Mouse (Mus musculus): ENCODE results near the gene Slc10a7. TPM values are rescaled to one million over a fixed set of nuclear protein-coding genes. Genes with fewer than 3 reads are reported as not detected.

The Slc10a7 gene
- polyA plus RNA-seq, 1 experiment from 2014 or later: 15.5 TPM

DNA sequence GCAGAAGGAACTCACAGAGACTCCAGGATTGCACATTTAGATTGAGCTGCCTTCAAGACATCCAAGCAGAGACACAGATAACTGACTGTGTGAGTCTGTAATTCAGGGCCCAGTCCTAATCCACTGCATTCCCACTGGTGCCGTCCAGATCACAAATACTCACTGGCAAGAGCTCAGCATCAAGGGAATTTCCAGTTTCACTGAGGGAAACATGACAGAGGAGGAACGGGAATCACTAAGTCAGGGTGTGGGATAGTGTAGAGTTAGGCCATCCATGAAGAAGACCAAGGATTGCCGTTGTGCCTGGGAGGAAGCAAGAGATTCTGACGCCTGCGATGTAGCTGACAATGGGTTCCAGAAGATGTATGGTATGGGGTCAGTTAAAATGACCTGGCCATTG lies 159.1 kb downstream of the Slc10a7 start:
- Histone ChIP-seq H3K4me1 (ENCODE audit: control insufficient read depth, insufficient read depth, low read length) (no peaks in the 10 kb centered on the region), H3K9ac (ENCODE audit: low read depth, low read length) (no peak overlapping the region), H3K27me3 (replicated peaks; ENCODE audit: control insufficient read depth, insufficient read depth, low read length) (no peaks in the 10 kb centered on the region), H3K4me2 (ENCODE audit: low read depth, low read length) (no peak overlapping the region), H3K27ac (ENCODE audit: low read length) (no peak overlapping the region), H3K9me3 (ENCODE audit: control insufficient read depth, low read length) (no peaks in the 10 kb centered on the region), H3K4me3 (ENCODE audit: low read length) (no peak overlapping the region), H3K36me3 (ENCODE audit: control insufficient read depth, insufficient read depth, low read length) (no peaks in the 10 kb centered on the region)
- no peak for ATAC-seq
- 86% methylated on average over 5 of the region's 5 CpGs for WGBS

DNA sequence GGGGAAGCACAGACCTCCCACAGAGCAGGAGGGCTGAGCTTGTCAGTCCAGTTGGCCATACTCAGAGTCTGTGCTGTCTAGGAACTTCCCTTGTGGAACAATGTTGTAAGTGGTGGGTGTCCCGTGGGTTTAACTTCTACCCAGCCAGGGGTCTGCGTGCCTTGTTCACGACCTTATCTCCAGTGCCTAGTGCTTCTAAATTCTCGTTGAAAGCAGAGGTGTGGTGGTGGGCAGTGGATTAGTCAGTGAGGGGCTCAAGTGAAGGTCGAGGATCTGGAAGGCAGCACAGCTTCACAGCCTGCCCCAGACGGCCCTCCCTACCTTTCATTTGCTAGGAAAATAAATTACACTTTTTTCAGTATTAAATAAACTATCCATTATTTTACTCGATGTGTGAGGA lies 161.1 kb downstream of the Slc10a7 start:
- Histone ChIP-seq H3K4me1 (ENCODE audit: control insufficient read depth, insufficient read depth, low read length) (no peaks in the 10 kb centered on the region), H3K27me3 (replicated peaks; ENCODE audit: control insufficient read depth, insufficient read depth, low read length) (no peaks in the 10 kb centered on the region), H3K27ac (ENCODE audit: low read length) (no peak overlapping the region), H3K4me3 (ENCODE audit: low read length) (no peak overlapping the region), H3K36me3 (ENCODE audit: control insufficient read depth, insufficient read depth, low read length) (no peaks in the 10 kb centered on the region), H3K9me3 (ENCODE audit: control insufficient read depth, low read length) (no peaks in the 10 kb centered on the region), H3K9ac (ENCODE audit: low read depth, low read length) (no peak overlapping the region), H3K4me2 (ENCODE audit: low read depth, low read length) (no peak overlapping the region)
- WGBS: 88% methylated on average over 7 of the region's 7 CpGs
- ATAC-seq: no peak

DNA sequence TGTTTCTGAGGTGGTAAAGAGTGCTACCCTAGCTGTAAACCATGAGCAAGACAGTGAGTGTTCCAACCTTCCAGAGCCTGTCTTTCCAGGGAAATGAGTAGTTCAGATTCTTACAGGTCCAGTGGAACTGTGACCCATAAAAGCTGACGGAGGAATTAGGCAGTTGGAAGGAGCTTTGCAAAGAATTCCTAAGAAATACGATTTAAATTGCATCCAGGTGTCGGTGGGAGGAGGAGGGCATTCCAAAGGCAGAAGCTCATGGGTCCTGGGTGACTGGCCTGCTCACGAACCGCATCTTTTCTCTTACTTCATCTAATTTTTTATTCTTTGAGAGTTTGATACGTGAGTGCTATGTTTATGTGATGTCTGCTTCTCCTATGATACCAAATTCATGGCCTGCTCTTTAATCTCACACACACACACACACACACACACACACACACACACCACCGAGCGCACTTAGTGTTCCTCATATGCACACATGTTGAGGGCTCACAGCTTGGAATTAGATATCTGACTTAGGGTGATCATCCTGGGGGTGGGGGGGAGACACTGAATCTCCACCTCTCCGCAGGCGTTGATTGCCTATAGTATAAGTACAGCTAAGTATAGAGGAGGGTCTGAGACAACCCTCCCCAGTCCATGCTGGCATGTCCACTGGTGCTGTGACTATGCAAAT lies 169.5 kb downstream of the Slc10a7 start:
- Histone ChIP-seq H3K9ac (ENCODE audit: low read depth, low read length) (no peak overlapping the region), H3K4me3 (ENCODE audit: low read length) (no peak overlapping the region), H3K36me3 (ENCODE audit: control insufficient read depth, insufficient read depth, low read length) (no peaks in the 10 kb centered on the region), H3K9me3 (ENCODE audit: control insufficient read depth, low read length) (no peaks in the 10 kb centered on the region), H3K27ac (ENCODE audit: low read length) (no peak overlapping the region), H3K27me3 (replicated peaks; ENCODE audit: control insufficient read depth, insufficient read depth, low read length) (no peaks in the 10 kb centered on the region), H3K4me2 (ENCODE audit: low read depth, low read length) (no peak overlapping the region), H3K4me1 (ENCODE audit: control insufficient read depth, insufficient read depth, low read length) (no peaks in the 10 kb centered on the region)
- no peak for ATAC-seq
- 73% methylated on average over 10 of the region's 10 CpGs for WGBS

DNA sequence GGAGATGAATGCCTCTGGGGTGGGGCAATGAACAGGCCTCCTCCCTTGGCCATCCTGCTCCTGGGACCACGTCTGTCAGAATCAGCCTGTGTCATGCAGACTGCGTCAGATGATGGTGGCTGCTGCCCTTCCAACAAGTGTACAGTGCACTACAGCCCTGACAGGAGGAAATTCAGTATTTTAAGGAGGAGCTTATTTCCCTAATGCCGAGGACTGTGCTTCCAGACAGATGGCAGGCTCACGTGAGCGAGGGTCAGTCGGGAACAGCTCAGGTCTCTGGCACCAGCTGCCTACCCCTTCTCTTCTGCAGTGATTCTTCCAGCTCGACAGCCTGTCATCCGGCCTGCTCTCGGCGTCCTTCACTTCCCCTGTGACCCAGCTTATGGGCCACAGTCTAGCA lies 181.6 kb downstream of the Slc10a7 start:
- Histone ChIP-seq H3K4me3 (ENCODE audit: low read length) (no peak overlapping the region), H3K27me3 (replicated peaks; ENCODE audit: control insufficient read depth, insufficient read depth, low read length) (no peaks in the 10 kb centered on the region), H3K27ac (ENCODE audit: low read length) (no peak overlapping the region), H3K36me3 (ENCODE audit: control insufficient read depth, insufficient read depth, low read length) (no peaks in the 10 kb centered on the region), H3K4me2 (ENCODE audit: low read depth, low read length) (no peak overlapping the region), H3K9ac (ENCODE audit: low read depth, low read length) (no peak overlapping the region), H3K4me1 (ENCODE audit: control insufficient read depth, insufficient read depth, low read length) (no peaks in the 10 kb centered on the region), H3K9me3 (ENCODE audit: control insufficient read depth, low read length) (no peaks in the 10 kb centered on the region)
- 72% methylated on average over 10 of the region's 10 CpGs for WGBS
- ATAC-seq: no peak

DNA sequence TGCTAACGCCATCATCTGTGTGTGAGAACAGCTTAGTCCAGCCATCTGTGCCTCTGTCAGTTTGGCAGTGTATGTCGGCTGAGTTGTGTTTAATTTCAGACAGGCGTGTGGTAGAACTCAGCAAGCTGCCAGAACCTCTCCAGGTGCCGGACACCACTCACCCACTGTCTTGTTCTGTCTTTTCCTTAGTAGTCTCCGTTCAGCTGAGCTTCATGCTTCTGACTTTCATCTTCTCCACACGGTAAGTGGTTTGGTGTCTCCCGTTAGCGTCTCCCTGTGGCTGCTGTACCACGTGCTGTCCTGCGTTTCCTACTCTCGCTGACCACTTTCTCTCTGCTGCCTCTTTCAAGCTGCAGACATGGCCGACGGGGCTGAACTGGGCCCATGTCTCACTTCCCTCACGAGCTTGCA lies 189.2 kb downstream of the Slc10a7 start:
- H3K27ac ChIP-seq (ENCODE audit: low read length): no peak overlapping the region
- no peak for ATAC-seq
- H3K4me2 ChIP-seq (ENCODE audit: low read depth, low read length): no peak overlapping the region
- peaks cover 5% of the 10 kb centered on the region; the same call in 1 of the 2 replicates for H3K36me3 ChIP-seq (ENCODE audit: control insufficient read depth, insufficient read depth, low read length)
- H3K4me1 ChIP-seq (ENCODE audit: control insufficient read depth, insufficient read depth, low read length): no peaks in the 10 kb centered on the region
- no peak overlapping the region for H3K4me3 ChIP-seq (ENCODE audit: low read length)
- WGBS: 93% methylated on average over 14 of the region's 14 CpGs
- no peaks in the 10 kb centered on the region for H3K27me3 ChIP-seq (replicated peaks; ENCODE audit: control insufficient read depth, insufficient read depth, low read length)
- H3K9me3 ChIP-seq (ENCODE audit: control insufficient read depth, low read length): no peaks in the 10 kb centered on the region
- no peak overlapping the region for H3K9ac ChIP-seq (ENCODE audit: low read depth, low read length)

DNA sequence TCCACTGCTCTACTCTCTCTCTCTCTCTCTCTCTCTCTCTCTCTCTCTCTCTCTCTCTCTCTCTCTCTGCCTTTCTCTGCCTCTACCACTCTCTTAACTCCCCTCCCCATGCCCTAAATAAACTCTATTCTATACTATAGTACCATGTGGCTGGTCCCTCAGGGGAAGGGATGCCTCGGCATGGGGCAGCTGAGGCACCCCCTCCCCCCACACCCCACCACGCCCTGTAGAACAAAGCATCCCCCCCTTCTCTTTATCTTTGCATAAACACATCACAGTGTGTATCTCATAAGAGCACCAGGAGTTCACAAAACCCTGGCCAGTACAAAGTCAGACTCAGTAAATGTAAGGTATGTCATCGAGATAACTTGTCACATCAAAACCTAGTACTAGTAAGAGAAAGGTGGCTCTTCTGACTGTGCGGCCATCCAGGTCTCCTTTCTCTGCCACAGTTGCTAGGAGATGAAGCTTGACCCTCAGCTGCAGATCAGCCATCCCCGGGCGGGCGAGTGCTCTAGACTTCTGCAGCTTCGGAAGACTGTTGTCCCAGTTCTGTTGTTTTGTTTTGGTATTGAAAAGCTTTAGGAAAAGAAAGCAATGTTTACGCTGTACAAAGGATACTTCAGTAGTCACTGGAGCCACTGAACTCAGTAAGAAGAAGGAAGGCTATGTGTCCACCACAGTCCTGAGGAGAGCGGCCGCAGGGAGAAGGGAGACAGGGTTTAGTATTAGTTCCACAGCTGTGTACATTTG lies 194.1 kb downstream of the Slc10a7 start:
- 63% methylated on average over 11 of the region's 11 CpGs for WGBS
- Histone ChIP-seq H3K4me2 (ENCODE audit: low read depth, low read length) (no peak overlapping the region), H3K4me1 (ENCODE audit: control insufficient read depth, insufficient read depth, low read length) (no peaks in the 10 kb centered on the region), H3K4me3 (ENCODE audit: low read length) (no peak overlapping the region), H3K27ac (ENCODE audit: low read length) (no peak overlapping the region), H3K27me3 (replicated peaks; ENCODE audit: control insufficient read depth, insufficient read depth, low read length) (no peaks in the 10 kb centered on the region), H3K36me3 (ENCODE audit: control insufficient read depth, insufficient read depth, low read length) (peaks cover 5% of the 10 kb centered on the region; the same call in 1 of the 2 replicates), H3K9ac (ENCODE audit: low read depth, low read length) (no peak overlapping the region), H3K9me3 (ENCODE audit: control insufficient read depth, low read length) (no peaks in the 10 kb centered on the region)
- no peak for ATAC-seq

DNA sequence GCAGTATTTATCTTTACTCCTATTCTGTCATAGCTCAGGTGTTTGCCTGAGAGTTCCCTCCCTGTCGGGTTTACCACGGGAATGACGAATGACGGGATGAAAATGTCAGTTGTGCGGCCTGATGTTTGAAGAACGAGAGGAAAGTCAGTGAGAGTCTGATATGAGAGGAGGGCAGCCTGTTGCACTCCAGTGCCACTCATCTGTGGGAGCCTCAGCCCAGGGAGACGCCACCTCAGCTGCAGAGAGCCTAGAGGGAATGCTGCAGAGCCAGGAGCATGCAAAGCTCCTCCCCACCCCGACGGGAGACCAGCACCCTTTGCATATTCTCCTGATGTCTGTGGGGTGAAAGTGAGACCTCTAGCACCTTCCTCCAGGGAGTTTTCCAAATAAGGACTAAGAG lies 196.8 kb downstream of the Slc10a7 start:
- no peak for ATAC-seq
- H3K9ac ChIP-seq (ENCODE audit: low read depth, low read length): no peak overlapping the region
- H3K36me3 ChIP-seq (ENCODE audit: control insufficient read depth, insufficient read depth, low read length): peaks cover 3% of the 10 kb centered on the region; the same call in 1 of the 2 replicates
- 40% methylated on average over 9 of the region's 9 CpGs for WGBS
- H3K9me3 ChIP-seq (ENCODE audit: control insufficient read depth, low read length): no peaks in the 10 kb centered on the region
- H3K27me3 ChIP-seq (replicated peaks; ENCODE audit: control insufficient read depth, insufficient read depth, low read length): no peaks in the 10 kb centered on the region
- H3K4me2 ChIP-seq (ENCODE audit: low read depth, low read length): no peak overlapping the region
- no peaks in the 10 kb centered on the region for H3K4me1 ChIP-seq (ENCODE audit: control insufficient read depth, insufficient read depth, low read length)
- no peak overlapping the region for H3K27ac ChIP-seq (ENCODE audit: low read length)
- H3K4me3 ChIP-seq (ENCODE audit: low read length): no peak overlapping the region

DNA sequence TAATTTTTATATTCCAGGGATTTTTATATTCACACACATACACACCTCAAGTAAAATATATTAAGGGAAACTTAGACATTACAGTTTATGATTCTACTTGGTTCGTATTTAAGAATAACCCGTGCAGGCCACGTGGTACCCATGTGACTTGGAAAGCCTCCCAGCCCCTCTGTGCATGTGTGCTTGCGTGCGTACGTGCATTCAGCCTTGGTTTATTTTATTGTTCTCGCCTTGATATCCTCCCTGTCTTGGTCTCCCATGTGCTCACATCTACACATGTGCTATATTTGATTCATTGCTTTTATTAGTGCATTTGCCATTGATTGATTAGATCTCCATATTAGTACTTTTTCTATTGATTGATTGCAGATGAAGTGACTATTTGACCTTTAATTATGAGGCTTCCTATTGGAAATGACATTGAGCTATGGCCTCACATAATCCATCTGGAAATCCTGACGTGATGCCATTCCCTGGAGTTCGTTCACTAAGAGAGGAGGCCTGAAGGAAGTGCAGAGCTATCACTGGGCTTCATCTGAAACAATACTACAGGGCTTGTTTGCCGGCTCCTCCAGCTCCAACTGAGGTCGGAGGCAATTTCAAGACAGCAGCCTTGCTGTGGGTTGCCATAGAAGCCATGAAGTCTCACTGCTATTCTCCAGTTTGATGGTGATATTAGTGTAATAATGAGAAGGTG lies 200.9 kb downstream of the Slc10a7 start:
- 77% methylated on average over 11 of the region's 11 CpGs for WGBS
- H3K4me3 ChIP-seq (ENCODE audit: low read length): no peak overlapping the region

DNA sequence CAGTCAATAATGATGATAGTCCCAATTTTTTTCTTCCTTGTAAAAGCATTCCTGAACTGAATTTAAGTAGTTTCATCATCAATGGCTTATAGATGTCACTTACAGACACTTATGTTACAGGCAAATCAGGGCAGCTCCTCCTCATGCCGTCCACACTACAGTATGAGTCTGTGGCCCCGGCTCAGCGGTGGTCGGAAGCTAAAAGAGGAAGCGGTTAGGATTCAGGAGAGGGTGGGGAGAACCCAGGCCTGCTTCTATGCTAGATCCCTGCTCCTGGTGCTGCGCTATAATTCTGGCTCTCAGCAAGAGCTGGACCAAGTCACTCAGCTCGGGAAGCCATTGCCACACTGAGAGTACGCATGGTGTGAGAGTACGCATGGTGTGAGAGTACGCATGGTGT lies 201.8 kb downstream of the Slc10a7 start:
- WGBS: 90% methylated on average over 10 of the region's 10 CpGs
- H3K4me3 ChIP-seq (ENCODE audit: low read length): no peak overlapping the region
- no peaks in the 10 kb centered on the region for H3K9me3 ChIP-seq (ENCODE audit: control insufficient read depth, low read length)
- no peak overlapping the region for H3K4me2 ChIP-seq (ENCODE audit: low read depth, low read length)
- H3K27me3 ChIP-seq (replicated peaks; ENCODE audit: control insufficient read depth, insufficient read depth, low read length): no peaks in the 10 kb centered on the region
- H3K4me1 ChIP-seq (ENCODE audit: control insufficient read depth, insufficient read depth, low read length): no peaks in the 10 kb centered on the region
- H3K27ac ChIP-seq (ENCODE audit: low read length): no peak overlapping the region
- no peaks in the 10 kb centered on the region for H3K36me3 ChIP-seq (ENCODE audit: control insufficient read depth, insufficient read depth, low read length)
- ATAC-seq: no peak
- no peak overlapping the region for H3K9ac ChIP-seq (ENCODE audit: low read depth, low read length)

More for the DNA sequence above, 200.9 kb downstream of the Slc10a7 start:
- H3K4me1 ChIP-seq (ENCODE audit: control insufficient read depth, insufficient read depth, low read length): no peaks in the 10 kb centered on the region
- ATAC-seq: no peak
- no peaks in the 10 kb centered on the region for H3K36me3 ChIP-seq (ENCODE audit: control insufficient read depth, insufficient read depth, low read length)
- H3K9ac ChIP-seq (ENCODE audit: low read depth, low read length): no peak overlapping the region
- no peak overlapping the region for H3K27ac ChIP-seq (ENCODE audit: low read length)
- H3K9me3 ChIP-seq (ENCODE audit: control insufficient read depth, low read length): no peaks in the 10 kb centered on the region
- no peak overlapping the region for H3K4me2 ChIP-seq (ENCODE audit: low read depth, low read length)
- no peaks in the 10 kb centered on the region for H3K27me3 ChIP-seq (replicated peaks; ENCODE audit: control insufficient read depth, insufficient read depth, low read length)

Measured in intestine, embryonic 16.5 days (tissue).